Mouse (Mus musculus): ENCODE data around the gene Rtn4rl1.

The Rtn4rl1 gene

DNA sequence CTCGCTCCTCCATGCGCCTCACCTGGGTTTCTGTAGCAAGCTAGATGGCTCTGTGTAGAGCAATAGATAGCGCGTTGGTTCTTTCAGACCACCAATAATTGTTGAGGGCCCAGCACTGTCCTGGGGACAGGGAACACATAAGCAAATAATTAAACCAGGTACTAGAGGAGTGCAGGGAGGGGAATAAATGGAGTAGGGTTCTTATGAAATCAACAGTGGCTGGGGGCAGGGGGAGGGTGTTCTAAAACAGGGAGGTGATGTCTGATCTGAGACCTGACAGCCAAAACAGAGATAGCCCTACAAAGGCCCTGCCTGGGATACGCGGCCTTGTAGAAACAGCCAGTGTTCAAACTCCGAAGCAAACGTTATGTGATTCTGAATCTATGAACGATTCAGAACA lies 56.0 kb downstream of the Rtn4rl1 start:
- no peak for DNase-seq (ENCODE audit: low spot score in 2 of 2)

- no peak for DNase-seq (ENCODE audit: low spot score in 2 of 2)
Measured at GRCm38 (mm10) chr11:75251006-75251512, 57.5 kb downstream of the Rtn4rl1 start.

DNA sequence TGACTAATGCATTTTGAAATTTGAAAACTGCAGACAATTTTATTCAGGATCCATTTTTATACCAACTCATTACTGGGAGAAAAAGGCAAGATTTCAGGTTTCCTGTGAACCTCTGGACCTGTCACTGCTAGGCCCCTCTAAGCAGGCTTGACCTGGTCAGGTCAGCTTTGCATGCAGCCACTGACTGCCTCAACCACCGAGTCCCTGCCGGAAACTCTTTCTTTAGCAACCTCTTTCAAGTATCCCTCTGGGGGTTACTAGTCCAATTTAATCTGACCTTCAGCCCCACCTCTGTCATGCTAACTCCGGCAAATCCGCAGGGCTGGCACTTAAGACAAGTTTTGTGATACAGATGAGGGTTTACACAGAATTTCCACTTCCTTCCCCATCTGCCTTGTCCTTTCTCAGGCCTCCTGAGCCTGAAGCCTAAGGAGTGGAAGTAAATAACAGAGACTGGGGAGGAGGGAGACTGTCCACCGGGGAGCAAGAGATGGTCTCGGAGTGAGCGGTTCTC lies 58.0 kb downstream of the Rtn4rl1 start:
- DNase-seq (ENCODE audit: low spot score in 2 of 2): no peak

DNA sequence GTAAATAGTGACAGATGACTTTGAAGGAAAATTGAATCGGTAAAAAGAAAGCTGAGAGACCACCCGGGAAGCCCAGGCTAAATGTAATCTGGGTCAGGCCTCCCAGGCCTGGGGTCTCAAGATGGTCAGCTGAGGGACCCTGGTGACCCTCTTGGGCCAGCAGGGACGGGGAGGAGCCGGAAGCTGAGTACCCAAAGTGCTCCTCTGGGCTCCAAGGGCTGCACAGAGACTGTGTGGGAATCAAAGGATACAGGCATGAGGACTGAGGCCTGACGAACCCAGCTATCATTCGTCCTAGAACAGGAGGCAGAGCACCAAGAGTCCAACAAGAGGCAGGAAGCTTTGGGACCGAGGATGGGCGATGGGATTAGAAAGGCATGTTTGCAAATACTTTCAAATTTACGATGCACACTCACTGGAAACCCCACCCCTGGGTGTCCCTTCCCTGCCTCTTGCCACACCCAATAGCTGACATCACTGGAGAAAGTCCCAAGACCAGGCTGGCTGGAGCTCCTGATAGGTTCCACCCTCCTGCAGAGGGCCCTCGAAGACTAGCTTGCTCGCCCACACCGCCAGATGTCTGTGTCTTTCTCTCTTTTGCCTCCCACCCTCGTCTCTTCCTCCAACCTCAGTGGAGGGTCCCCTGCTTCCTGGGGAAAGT lies 60.8 kb downstream of the Rtn4rl1 start:
- peak in 1 of 2 experiments; percentile 69 for DNase-seq (ENCODE audit: low spot score in 2 of 2)

DNA sequence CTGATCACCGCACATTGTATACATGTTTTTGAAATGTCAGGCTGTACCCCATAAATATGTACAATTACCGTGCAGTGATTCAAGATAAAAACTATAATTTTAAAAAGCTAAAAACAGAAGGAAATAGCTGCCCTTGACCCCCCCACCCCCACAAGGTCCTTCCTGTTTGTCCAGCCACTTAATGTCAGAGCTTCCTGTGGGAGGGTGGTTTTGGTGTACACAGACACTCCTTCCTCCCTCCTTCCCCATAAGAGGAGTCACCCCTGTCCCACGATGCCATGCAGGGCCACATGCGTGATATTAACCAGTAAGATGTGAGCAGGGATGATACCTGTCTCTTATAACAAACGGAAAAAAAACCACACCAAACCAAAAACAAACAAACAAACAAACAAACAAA lies 61.7 kb downstream of the Rtn4rl1 start:
- no peak for DNase-seq (ENCODE audit: low spot score in 2 of 2)

- DNase-seq (ENCODE audit: low spot score in 2 of 2): no peak
Measured at GRCm38 (mm10) chr11:75257056-75257648, 63.6 kb downstream of the Rtn4rl1 start.

DNA sequence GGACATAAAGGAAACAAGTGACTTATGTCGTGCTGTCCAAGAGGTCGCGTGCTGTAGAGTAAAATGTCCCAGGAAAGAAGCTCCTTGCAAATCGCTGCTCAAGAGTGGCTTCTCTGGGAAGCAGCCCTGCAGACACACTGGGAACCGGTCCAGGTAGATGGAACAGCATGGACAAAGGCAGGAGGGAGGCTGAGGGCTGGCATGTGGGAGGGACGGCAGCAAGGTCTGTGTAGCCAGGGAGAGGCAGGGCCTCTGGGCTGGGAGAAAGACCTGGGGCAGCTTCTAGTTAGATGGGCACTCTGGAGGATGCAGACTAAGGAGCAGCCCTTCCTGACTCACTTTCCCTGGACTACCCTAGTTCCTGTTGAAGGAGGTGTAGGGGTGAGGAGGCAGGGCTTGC lies 65.8 kb downstream of the Rtn4rl1 start:
- DNase-seq (ENCODE audit: low spot score in 2 of 2): no peak

- DNase-seq (ENCODE audit: low spot score in 2 of 2): peak in 1 of 2 experiments; percentile 76
Measured at GRCm38 (mm10) chr11:75259996-75260561, 66.5 kb downstream of the Rtn4rl1 start.

- no peak for DNase-seq (ENCODE audit: low spot score in 2 of 2)
Measured at GRCm38 (mm10) chr11:75261016-75261415, 67.4 kb downstream of the Rtn4rl1 start.

DNA sequence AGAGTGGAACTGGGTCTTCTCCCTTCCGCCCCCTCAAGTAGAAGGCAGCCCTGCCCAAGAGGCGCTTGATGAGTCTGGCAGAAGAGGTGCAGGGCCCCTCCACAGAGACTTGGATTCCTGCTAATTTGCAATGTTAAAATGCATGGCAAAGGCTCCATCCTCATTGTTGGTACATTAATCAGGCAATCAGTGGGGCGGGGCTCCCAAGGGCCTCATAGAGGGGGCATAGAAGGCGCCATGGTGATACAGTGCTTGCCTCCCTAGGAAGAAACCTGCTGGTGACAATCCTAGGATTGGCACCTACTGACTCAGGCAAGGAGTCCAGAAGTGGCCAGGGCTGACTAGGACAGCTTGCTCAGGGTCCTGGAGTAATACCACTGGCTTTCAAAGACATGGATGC lies 68.1 kb downstream of the Rtn4rl1 start:
- no peak for DNase-seq (ENCODE audit: low spot score in 2 of 2)

DNA sequence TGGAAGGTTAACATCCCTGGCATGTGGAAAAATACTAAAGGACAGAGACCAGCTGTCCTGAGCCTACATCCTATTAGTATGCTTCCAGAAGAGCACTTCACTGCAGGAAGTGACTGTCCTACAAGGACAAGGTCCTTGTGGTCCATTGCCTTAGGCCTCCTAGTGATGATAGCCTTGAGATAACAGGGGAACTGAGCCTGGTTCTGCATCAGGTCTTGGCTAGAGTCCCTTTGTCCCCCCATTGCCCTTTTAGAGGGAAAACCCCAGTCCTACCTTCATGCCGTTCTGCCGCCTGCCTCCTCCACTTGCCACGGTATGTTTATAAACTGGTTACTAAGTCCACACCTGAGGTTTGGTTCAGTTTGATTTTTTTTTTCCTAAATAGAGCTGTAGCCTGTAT lies 68.6 kb downstream of the Rtn4rl1 start:
- no peak for DNase-seq (ENCODE audit: low spot score in 2 of 2)

DNA sequence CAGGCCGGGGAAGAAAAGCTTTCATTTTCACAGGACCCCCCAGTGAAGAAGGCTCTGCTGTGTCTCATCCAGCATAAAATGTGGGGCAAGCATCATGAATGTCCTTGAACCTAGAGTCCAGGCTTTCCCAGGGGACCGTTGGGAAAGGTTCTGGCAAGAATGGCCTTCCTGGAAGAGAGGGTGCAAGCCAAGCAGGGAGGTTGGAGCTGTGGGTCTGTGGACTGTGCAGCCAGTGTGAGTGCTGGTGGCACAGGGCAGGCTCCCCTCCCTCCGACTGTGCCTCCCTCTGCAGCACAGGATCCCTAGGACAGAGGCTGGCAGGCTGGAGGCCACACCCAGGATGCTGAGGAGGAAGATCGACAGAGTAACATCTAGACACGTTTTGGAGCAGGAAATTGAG lies 69.2 kb downstream of the Rtn4rl1 start:
- DNase-seq (ENCODE audit: low spot score in 2 of 2): no peak

DNA sequence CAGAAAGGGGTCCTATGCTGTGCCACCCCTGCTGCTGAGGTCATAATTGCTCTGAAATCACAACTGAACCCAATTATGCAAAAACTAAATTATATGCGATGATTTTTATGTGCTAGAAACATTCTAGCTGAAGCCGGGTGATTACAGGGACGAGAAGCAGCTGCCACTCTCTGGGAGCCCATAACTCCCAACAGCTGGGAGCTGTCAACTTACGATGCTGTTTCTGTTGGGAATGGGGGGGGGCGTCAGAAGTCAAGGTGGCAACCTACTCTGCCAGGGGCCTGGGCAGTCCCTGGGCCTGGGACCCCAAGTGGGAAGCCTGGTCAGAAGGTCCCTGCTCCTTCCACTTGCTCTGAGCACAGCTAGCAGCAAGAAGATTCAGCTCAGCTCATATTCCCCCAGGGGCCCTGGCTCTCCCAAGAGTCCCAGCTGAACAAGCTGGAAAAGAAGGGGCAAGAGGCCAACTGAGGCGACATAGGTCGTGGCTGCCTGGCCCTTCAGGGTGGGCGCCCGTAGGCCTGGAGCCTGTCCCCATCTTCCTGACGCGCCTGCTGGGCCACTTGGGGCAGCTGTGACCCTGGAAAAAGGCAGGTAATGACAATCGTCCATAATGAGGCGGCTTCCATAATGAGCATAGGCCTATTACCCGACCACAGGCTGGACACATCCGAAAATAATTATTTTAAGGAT lies 69.8 kb downstream of the Rtn4rl1 start:
- DNase-seq (ENCODE audit: low spot score in 2 of 2): no peak

GRCm38 (mm10) chr11:75263964-75264312 lies 70.4 kb downstream of the Rtn4rl1 start:
- no peak for DNase-seq (ENCODE audit: low spot score in 2 of 2)

DNA sequence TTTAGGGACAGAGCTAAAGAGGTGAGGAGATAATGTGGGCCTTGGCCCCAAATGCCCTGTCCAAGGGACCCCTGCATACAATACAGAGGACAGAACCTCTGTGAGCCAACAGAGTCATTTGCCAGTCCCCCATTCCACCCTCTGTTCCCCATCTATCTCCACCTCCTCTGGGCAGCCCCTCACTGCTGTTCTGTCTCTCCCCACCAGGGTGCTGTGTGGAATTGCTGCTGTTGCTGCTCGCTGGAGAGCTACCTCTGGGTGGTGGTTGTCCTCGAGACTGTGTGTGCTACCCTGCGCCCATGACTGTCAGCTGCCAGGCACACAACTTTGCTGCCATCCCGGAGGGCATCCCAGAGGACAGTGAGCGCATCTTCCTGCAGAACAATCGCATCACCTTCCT lies 71.0 kb downstream of the Rtn4rl1 start:
- DNase-seq (ENCODE audit: low spot score in 2 of 2): no peak

GRCm38 (mm10) chr11:75265545-75265944 lies 72.0 kb downstream of the Rtn4rl1 start:
- no peak for DNase-seq (ENCODE audit: low spot score in 2 of 2)

- DNase-seq (ENCODE audit: low spot score in 2 of 2): peak in 1 of 2 experiments; percentile 65
Measured at GRCm38 (mm10) chr11:75267826-75268281, 74.3 kb downstream of the Rtn4rl1 start.

DNA sequence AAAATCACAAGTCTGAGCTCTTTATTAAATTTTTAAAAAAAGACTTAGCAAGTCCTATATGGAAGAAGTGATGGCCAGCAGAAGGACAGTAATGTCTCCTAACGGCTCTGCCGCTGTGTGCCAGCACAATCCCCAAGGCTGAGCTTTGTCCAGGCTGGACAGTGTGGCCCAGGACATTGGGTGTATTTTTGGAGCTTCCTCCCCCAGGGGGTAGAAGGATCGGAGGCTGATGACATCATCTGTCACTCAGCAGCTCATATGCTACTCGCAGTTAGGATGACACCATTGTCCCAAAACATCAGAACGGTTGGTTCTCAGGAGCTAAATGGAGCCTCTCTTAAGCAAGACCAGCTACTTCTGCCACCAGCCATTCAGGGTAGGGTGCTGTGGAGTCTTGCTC lies 74.9 kb downstream of the Rtn4rl1 start:
- DNase-seq (ENCODE audit: low spot score in 2 of 2): no peak

DNA sequence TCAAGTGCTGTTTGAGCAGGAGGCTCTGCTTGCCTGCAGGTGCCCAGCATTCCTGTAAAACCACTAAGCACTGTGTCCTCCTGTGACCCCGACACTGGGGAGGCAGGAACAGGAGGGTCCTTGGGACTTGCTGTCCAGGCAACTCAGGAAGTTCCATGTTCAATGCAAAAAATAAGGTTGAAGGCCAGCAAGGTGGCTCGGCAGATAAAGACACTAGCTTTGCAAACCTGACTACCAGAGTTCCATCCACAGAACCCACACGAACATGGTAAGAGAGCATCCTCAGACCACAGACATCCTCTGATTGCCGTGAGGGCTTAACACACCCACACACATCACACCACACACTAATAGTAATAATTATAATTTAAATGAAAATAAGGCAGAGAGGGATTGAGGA lies 75.6 kb downstream of the Rtn4rl1 start:
- DNase-seq (ENCODE audit: low spot score in 2 of 2): no peak

DNA sequence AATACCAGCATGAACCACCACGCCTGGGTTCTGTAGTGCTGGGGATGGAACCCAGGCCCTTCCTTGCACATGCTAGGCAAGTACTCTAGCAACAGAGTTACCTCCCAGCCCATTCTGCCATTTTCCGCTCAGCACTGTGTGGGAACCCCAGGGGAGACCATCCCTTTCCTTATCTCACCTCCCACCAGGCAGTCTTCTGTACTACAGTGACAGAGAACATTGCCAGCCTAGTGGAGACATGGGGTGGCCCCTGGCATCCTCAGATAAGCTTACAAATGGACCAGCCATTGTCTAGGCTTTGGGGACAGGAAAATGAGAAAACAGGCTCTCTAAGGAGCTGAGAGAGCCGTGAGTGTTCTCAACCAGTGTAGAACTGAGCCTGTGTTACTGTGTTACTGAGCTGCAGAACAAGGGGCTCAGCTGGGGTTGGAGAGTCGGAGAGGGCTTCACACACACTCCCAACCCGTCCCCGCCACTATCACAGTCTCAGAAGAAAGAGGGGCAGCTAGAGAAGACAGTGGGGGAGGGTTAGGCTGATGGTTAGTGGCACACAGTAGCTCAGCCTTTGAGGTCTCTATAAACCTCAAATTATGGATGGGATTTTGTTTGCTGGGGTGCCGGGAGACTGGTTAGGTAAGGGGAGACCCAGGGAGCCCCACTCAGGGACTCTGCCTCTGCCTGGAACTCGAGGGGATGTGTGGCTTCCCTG lies 76.8 kb downstream of the Rtn4rl1 start:
- no peak for DNase-seq (ENCODE audit: low spot score in 2 of 2)

DNA sequence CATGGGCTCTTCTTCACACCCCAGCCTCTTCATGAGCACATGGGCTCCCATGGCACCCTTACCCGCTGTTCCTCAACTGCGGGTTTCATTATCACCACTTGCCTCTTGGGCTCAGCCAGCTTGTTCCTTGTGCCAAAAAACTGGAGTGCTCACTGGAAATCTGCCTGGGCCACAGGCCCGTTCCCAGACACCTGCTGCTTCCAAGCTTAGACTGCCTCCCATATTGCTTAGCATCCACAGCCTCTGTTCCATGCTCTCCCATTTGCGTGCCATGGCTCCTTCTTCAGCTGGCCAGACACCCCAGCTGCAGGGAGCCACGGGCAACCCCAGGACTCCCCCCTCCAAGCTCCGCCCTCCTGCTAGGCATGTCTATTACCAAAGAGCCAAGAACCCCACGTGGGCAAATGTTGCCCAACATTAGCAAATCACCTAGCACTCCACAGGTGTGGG lies 77.4 kb downstream of the Rtn4rl1 start:
- peak in 1 of 2 experiments; percentile 64 for DNase-seq (ENCODE audit: low spot score in 2 of 2)

DNA sequence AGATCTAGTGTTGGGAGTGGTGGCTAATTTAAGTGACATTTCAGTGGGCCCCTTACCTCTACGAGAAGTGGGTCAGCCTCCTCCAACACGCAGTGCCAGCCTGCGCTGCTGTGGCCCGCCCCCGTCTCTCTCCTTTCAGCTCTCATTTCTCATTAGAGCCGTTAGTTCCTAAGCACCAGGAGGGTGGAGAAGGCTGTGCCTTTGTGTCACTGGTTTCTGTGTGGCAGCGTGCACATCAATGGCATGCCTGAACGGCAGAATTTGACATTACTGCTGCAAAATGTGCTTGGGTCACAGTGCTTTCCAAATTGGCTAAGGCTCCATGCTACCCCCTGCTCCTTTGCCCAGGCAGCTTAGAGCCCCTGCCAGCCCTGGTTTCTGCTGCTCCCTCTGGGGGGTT lies 79.9 kb downstream of the Rtn4rl1 start:
- DNase-seq (ENCODE audit: low spot score in 2 of 2): no peak
